Mouse (Mus musculus): ENCODE measurements around the gene Gabarapl1.

Gabarapl1 gene

GRCm38 (mm10) chr6:129538555-129538954 lies 5.6 kb downstream of the Gabarapl1 start:
- DNase-seq, result no peak

- peak; percentile 34 to 43 for DNase-seq
Measured at GRCm38 (mm10) chr6:129541931-129542330, 9.0 kb downstream of the Gabarapl1 start.

- peak in 1 of 2 experiments; percentile 46 for DNase-seq
Measured at GRCm38 (mm10) chr6:129542540-129542939, 9.6 kb downstream of the Gabarapl1 start.

- peak; percentile 78 to 90 for DNase-seq
Measured at GRCm38 (mm10) chr6:129543709-129544606, 11.0 kb downstream of the Gabarapl1 start.

- no peak for DNase-seq
Measured at GRCm38 (mm10) chr6:129547277-129547676, 14.3 kb downstream of the Gabarapl1 start.

- DNase-seq, result no peak
Measured at GRCm38 (mm10) chr6:129548009-129548408, 15.0 kb downstream of the Gabarapl1 start.

- DNase-seq, result no peak
Measured at GRCm38 (mm10) chr6:129557298-129558023, 24.5 kb downstream of the Gabarapl1 start.

- peak; percentile 74 to 85 for DNase-seq
Measured at GRCm38 (mm10) chr6:129558946-129559640, 26.1 kb downstream of the Gabarapl1 start.

- DNase-seq, result no peak
Measured at GRCm38 (mm10) chr6:129559641-129560027, 26.7 kb downstream of the Gabarapl1 start.

GRCm38 (mm10) chr6:129565257-129565656 lies 32.3 kb downstream of the Gabarapl1 start:
- no peak for DNase-seq

- no peak for DNase-seq
Measured at GRCm38 (mm10) chr6:129575315-129575714, 42.4 kb downstream of the Gabarapl1 start.

- DNase-seq, result no peak
Measured at GRCm38 (mm10) chr6:129577605-129578004, 44.6 kb downstream of the Gabarapl1 start, which contains the start of gene Klre1. Klre1 (plus strand) TSS chr6:129577905.

GRCm38 (mm10) chr6:129581274-129581673 lies 48.3 kb downstream of the Gabarapl1 start:
- DNase-seq, result no peak

- no peak for DNase-seq
Measured at GRCm38 (mm10) chr6:129581896-129582295, 48.9 kb downstream of the Gabarapl1 start.

GRCm38 (mm10) chr6:129583014-129583413 lies 50.1 kb downstream of the Gabarapl1 start:
- no peak for DNase-seq

GRCm38 (mm10) chr6:129591508-129591907 lies 58.5 kb downstream of the Gabarapl1 start, which contains the start of gene Klrd1:
Klrd1 (plus strand) TSS chr6:129591782.
- DNase-seq, result no peak
